Mouse (Mus musculus) liver, embryonic 14.5 days (tissue): ENCODE results near the gene Alkbh4. TPM values are rescaled to one million over a fixed set of nuclear protein-coding genes. Genes with fewer than 3 reads are reported as not detected.
"Not testable (repeated sequence)": the region's sequence is repeated elsewhere in the genome, so short reads cannot be mapped to it uniquely, and the experiment has no call there.

ENCODE experiments used
- ATAC-seq: fragments of 200-750 bp; cut with Nextera tagmentation; 2 replicates; pipeline ENCODE4 v1.8.0; 2017; ENCODE audit warnings: moderate number of reproducible peaks, mild to moderate bottlenecking, moderate library complexity; ENCODE audit not compliant: insufficient read depth
- DNase-seq, 3 experiments: peaks; one replicate each; pipeline ENCODE4 v3.0.0-alpha.2; 2012 to 2013; ENCODE audit warnings: low read depth in 3 of 3, low spot score in 3 of 3
- H3K27ac ChIP-seq: fragments of 300-500 bp; sonication (generic); 2 replicates; pipeline ENCODE4 v1.5.1; 2014; ENCODE audit warnings: moderate library complexity, mild to moderate bottlenecking, control low read depth, inconsistent platforms
- H3K27me3 ChIP-seq: fragments of 300-500 bp; sonication (generic); 2 replicates; pipeline ENCODE4 v1.6.1; 2014; ENCODE audit warnings: mild to moderate bottlenecking, low read length, moderate library complexity; ENCODE audit not compliant: control insufficient read depth, insufficient read depth
- H3K36me3 ChIP-seq: fragments of 300-500 bp; sonication (generic); replicated peaks from 2 replicates; pipeline ENCODE4 v1.6.1; 2014; ENCODE audit warnings: low read depth; ENCODE audit not compliant: control insufficient read depth, insufficient read depth
- H3K4me1 ChIP-seq, 2 experiments: fragments of 200-500 bp in 1 of 2; fragments of 300-500 bp in 1 of 2; sonication (generic) in 1 of 2; replicated peaks; 2 replicates each; pipeline ENCODE4 v1.6.1; 2012 to 2014; ENCODE audit warnings: antibody characterized with exemption in 1 of 2, inconsistent platforms in 1 of 2, low read length in 1 of 2; ENCODE audit not compliant: control insufficient read depth in 2 of 2, insufficient read depth in 2 of 2
- H3K4me2 ChIP-seq: fragments of 300-500 bp; sonication (generic); 2 replicates; pipeline ENCODE4 v1.6.1; 2014; ENCODE audit warnings: low read depth, mild to moderate bottlenecking, control low read depth, moderate library complexity
- H3K4me3 ChIP-seq, 2 experiments: fragments of 200-500 bp in 1 of 2; fragments of 300-500 bp in 1 of 2; sonication (generic) in 1 of 2; 2 replicates each; pipeline ENCODE4 v1.5.1; 2012 to 2014; ENCODE audit warnings: low read depth in 2 of 2, low read length in 2 of 2, mild to moderate bottlenecking in 2 of 2, control low read depth in 1 of 2, inconsistent platforms in 1 of 2, moderate library complexity in 1 of 2; ENCODE audit not compliant: insufficient read depth in 1 of 2
- H3K9ac ChIP-seq: fragments of 300-500 bp; sonication (generic); replicated peaks from 2 replicates; pipeline ENCODE4 v1.6.1; 2014; ENCODE audit warnings: mild to moderate bottlenecking, control low read depth, moderate library complexity
- H3K9me3 ChIP-seq: fragments of 300-500 bp; sonication (generic); 2 replicates; pipeline ENCODE4 v1.6.1; 2016; ENCODE audit warnings: low read length, mixed read lengths; ENCODE audit not compliant: control insufficient read depth
- CTCF ChIP-seq: IDR thresholded peaks from 2 replicates; pipeline ENCODE4 v1.5.1; 2016; ENCODE audit warnings: antibody characterized with exemption, low read depth, control low read depth
- EP300 ChIP-seq: IDR thresholded peaks from 2 replicates; pipeline ENCODE4 v1.6.1; 2016; ENCODE audit warnings: antibody characterized with exemption, low read depth
- WGBS: fragments of 180-500 bp; shearing (Covaris S2); extraction: QIAGEN DNeasy Blood & Tissue Kit; methylation state at CpG from one replicate; pipeline ENCODE4 v1.1.7; 2014; ENCODE audit not compliant: insufficient replicate concordance; 5-methylcytosine and 5-hydroxymethylcytosine counted together
- polyA plus RNA-seq, 2 experiments: library from polyadenylated mRNA; depleted of rRNA in 1 of 2; stranded (reverse) in 1 of 2; unstranded in 1 of 2; fragments of >200 nt; fragmentation: Nextera tagmentation in 1 of 2; extraction: Ambion mirVana in 1 of 2; gene quantifications; 2 replicates each; pipeline versions ENCODE4 v1.2.1 to v1.2.3; 2012 to 2014

The Alkbh4 gene
- polyA plus RNA-seq, 2 experiments: 7.0 to 8.2 TPM

DNA sequence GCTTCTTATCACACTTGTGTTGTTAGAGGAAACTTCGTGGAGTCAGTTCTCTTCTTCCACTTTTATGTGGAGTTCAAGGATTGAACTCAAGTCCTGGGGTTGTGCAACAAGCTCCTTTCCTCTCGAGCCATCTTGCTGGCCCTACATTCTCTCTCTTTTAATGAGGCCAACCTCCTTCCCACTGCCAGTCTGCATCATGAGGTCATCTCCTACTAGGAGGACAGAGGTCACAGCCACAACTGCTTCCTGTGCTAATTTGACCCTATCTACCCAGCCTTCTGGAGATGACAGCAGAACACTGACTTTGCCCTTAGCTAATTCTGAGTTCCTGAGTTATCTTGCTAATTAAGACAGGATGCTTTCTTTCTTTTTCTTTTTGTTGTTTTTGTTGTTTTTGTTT is 27.5 kb upstream of the Alkbh4 start:
- no peak overlapping the region for H3K4me2 ChIP-seq
- H3K27me3 ChIP-seq: no peaks in the 10 kb centered on the region
- 0 out of 4 replicates have a peak, but pooled peaks cover 0 to 3% of the 10 kb centered on the region in 2 experiments for H3K4me1 ChIP-seq
- TF ChIP-seq EP300: no peak
- no peaks in the 10 kb centered on the region for H3K9me3 ChIP-seq
- no peak overlapping the region for H3K27ac ChIP-seq
- H3K4me3 ChIP-seq: no peak overlapping the region
- no peaks in the 10 kb centered on the region for H3K36me3 ChIP-seq
- 34% methylated on average over 2 of the region's 2 CpGs for WGBS
- ATAC-seq: no peak
- DNase-seq: no peak
- H3K9ac ChIP-seq: no peak overlapping the region

DNA sequence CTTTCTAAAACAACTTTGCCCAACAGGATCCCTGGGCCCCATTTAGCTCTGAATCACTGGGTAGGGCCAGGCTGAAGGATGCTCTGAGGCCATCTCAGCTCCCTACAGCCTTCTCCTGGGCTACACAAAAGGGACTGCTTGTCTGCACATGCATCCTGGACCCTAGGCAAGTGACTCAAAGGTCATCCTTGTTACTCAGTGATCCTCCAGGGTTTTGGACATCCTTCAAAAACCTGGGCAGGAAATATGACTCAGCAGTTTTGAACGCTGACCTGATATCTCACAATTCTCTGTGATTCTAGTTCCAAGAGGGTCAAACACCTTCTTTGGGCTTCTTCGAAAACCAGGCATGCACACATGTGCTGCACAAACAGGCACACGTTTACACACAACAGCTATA is 26.9 kb upstream of the Alkbh4 start:
- ATAC-seq: no peak
- DNase-seq: no peak
- WGBS: 40% methylated on average over 3 of the region's 3 CpGs
- TF ChIP-seq CTCF (no peak), EP300 (no peak)
- no peaks in the 10 kb centered on the region for H3K36me3 ChIP-seq
- H3K4me2 ChIP-seq: no peak overlapping the region
- H3K9ac ChIP-seq: no peak overlapping the region
- no peak overlapping the region for H3K4me3 ChIP-seq
- no peak overlapping the region for H3K27ac ChIP-seq
- H3K4me1 ChIP-seq: 0 out of 4 replicates have a peak, but pooled peaks cover 0 to 3% of the 10 kb centered on the region in 2 experiments
- no peaks in the 10 kb centered on the region for H3K27me3 ChIP-seq
- no peaks in the 10 kb centered on the region for H3K9me3 ChIP-seq

DNA sequence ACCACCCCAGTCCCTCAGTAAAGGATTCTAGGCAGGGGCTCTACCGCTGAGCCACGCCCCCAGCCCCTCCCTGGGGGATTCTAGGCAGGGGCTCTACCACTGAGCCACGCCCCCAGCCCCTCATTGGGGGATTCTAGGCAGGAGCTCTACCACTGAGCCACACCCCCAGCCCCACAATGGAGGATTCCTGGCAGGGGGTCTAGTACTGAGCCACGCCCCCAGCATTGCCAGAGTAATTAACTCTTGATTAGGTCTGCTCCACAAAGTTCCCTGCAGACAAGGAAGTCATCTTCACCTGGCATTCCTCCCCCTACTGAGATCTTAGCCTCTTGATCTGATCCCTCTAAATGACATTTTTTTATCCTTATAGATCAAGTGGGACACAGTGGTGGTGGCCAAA is 22.4 kb upstream of the Alkbh4 start:
- 35% methylated on average over 4 of the region's 4 CpGs for WGBS

DNA sequence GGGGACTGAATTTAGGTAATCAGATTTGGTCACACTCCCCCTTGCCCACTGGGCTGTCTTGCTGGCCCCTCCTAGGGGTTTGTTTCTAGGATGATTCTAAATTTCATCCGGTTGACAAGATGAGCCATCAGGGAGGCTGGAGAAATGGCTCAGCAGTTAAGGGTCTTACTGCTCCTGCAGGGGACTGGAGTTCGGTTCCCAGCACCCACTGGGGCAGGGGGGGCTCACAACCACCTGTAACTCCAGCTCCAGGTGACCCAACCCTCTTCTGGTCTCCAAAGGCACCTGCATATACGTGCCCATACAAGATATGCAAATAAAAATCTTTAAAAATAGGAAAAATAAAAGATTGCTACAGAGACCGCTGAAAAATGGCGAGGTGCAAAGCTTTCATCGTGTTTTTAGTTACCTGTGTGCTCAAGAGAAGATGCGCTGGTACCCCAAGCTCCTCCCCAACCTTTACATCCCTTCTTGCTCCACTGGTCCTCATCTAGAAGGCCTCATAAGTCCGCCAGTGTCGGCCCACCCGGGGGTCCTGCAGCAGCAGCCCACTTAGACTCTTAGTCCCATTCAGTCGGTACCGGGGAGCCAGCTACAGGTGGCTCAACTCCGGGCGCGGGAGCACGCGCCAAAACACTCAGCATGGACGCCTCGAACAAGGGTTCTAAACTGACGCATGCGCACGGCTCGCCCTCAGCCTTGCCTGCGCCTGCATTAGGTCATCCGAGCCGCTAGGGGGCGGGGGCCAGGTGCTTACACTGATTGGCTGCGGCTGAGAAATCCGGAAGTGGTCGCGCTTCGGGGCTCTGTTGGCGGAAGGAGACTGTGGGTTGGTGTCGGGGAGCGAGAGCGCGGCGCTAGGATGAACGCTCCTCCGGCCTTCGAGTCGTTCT is 19.8 kb upstream of the Alkbh4 start, which contains the start of gene Polr2j:
Polr2j (plus strand) TSS at position 741 of the 893 bp plus-strand sequence.
- WGBS: 3% methylated on average over 42 of the region's 42 CpGs
- Histone ChIP-seq H3K27ac (no peak within 1 kb of the TSS), H3K4me1 (peaks cover 3 to 13% of the 10 kb centered on the region in 2 experiments; a peak in 3 of 4 replicates), H3K4me2 (peak within 1 kb of the TSS; percentile 93), H3K9me3 (no peaks in the 10 kb centered on the region), H3K9ac (peak within 1 kb of the TSS; percentile 72), H3K36me3 (peaks cover 13% of the 10 kb centered on the region), H3K27me3 (no peaks in the 10 kb centered on the region), H3K4me3 (peak within 1 kb of the TSS; percentile 76 to 94)
- DNase-seq (peak; percentile 91 to 93 (median 93)), ATAC-seq (peak; percentile 95)
- TF ChIP-seq CTCF (peak; percentile 99), EP300 (no peak)

More for the DNA sequence above, 22.4 kb upstream of the Alkbh4 start:
- not testable (repeated sequence) for H3K9ac ChIP-seq, H3K4me2 ChIP-seq, DNase-seq, H3K27me3 ChIP-seq, ATAC-seq, H3K9me3 ChIP-seq, H3K4me3 ChIP-seq, H3K36me3 ChIP-seq, H3K27ac ChIP-seq
- peaks cover 3 to 16% of the 10 kb centered on the region in 2 experiments; a peak in 3 of 4 replicates for H3K4me1 ChIP-seq

DNA sequence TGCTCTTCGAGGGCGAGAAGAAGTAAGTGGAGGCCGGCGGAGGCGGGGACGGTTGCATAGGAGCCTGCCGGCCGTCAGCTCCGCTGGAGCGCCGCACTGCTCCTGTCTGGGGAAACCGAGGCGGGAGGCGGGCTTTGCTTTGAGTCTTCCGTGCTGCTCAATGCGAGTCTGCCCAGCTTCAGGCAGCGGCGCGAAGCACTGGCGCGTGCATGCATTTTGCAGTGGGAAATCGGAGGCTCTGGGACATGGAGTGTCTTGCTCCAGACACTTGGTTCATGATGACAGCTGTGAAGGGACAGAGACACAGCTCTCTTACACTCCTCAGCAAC is 19.2 kb upstream of the Alkbh4 start:
- H3K4me3 ChIP-seq: peak overlapping the region; percentile 76 to 94
- TF ChIP-seq EP300 (no peak), CTCF (no peak)
- no peak overlapping the region for H3K27ac ChIP-seq
- H3K27me3 ChIP-seq: no peaks in the 10 kb centered on the region
- H3K4me2 ChIP-seq: peak overlapping the region; percentile 93
- 0% methylated on average over 22 of the region's 22 CpGs for WGBS
- H3K9ac ChIP-seq: peak overlapping the region; percentile 65
- peak; percentile 78 for ATAC-seq
- peaks cover 19% of the 10 kb centered on the region for H3K36me3 ChIP-seq
- peaks cover 3 to 13% of the 10 kb centered on the region in 2 experiments; a peak in 3 of 4 replicates for H3K4me1 ChIP-seq
- DNase-seq: no peak
- H3K9me3 ChIP-seq: no peaks in the 10 kb centered on the region
